Mouse (Mus musculus) adipose tissue, adult 10 weeks (tissue): Measurements from ENCODE around the gene Bcor. TPM values are rescaled to one million over a fixed set of nuclear protein-coding genes. Genes with fewer than 3 reads are reported as not detected.

ENCODE experiments used
- polyA plus RNA-seq: library from polyadenylated mRNA; stranded (reverse); fragments of 350-450 nt; fragmentation: Illumina TruSeq; extraction: RNeasy Lipid Tissue Mini Kit (QIAGEN cat#74804); gene quantifications from one replicate; pipeline ENCODE4 v1.2.3, GENCODE M21; 2014; ENCODE audit warnings: low read depth, low replicate concordance

The Bcor gene
- 6.8 TPM for polyA plus RNA-seq

GRCm38 (mm10) chrX:12159981-12160656, at the start of gene Bcor:
Gene Bcor (minus strand): TSS chrX:12160355.

